Comparison of ENCODE assay signal across 10 mouse cellular contexts in the genomic region with DNA sequence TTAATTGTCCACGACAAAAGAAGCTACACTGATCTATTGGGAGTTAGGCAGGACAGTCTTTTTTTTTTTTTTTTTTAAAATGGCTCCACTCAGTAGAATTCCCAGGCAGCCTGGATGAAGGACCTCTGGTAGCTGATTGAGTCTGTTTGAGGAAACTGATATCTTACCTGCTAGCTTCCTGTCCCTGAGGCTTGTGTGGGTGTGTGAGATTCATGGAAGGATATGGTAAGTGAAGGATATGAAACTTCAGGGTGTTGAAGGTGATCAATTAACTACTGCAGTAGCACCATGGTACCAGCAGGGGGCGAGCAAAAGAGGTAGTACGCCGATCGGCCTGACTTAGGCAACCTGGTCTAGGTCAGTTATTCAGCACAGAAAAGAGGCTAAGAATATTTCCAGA. TPM values are rescaled to one million over a fixed set of nuclear protein-coding genes. Genes with fewer than 3 reads are reported as not detected.
A peak's percentile ranks its signal among the peaks of the same experiment; 100 is the strongest.
DNase-seq lines count a peak whose midpoint lies in the region; ATAC-seq and TF ChIP-seq lines count a peak whose summit lies in the region.
"Had no signal": no experiment of that assay in that cellular context is flagged by ENCODE, and none has a peak within 500 bp of the region (broad histone marks: within the 10 kb centered on the region; RNA-seq: fewer than 3 reads in every experiment).

No protein-coding gene starts in this region.

- no peak for ATAC-seq in neural tube, embryonic 11.5 days (ENCODE audit: insufficient read depth, low FRiP score, low TSS enrichment)

- no peak for TF ChIP-seq EP300 in ES-Bruce4 (IDR thresholded peaks at IDR 0.05; ENCODE audit: insufficient read depth, low read depth, low read length)

- H3K36me3 ChIP-seq in ES-Bruce4 (ENCODE audit: control insufficient read depth, insufficient read depth, low read length, poor library complexity, severe bottlenecking): no peaks in the 10 kb centered on the region
- H3K36me3 ChIP-seq in embryonic facial prominence, embryonic 10.5 days (replicated peaks): no peaks in the 10 kb centered on the region
- H3K36me3 ChIP-seq in neural tube, embryonic 11.5 days (ENCODE audit: control insufficient read depth, insufficient read depth, low read length): no peaks in the 10 kb centered on the region
- H3K36me3 ChIP-seq: heart, embryonic 15.5 days; neural tube, embryonic 13.5 days had no signal

- peak; percentile 87 for TF ChIP-seq CTCF in layer of hippocampus, adult 2 months (conservative IDR thresholded peaks at IDR 0.05)
- peak; percentile 86 for TF ChIP-seq CTCF in ES-Bruce4 (IDR thresholded peaks at IDR 0.05; ENCODE audit: low read depth, low read length)

- peak in 1 of 2 experiments; percentile 60 for DNase-seq in layer of hippocampus, adult 2 months (ENCODE audit: low spot score in 2 of 2)
- DNase-seq in layer of hippocampus, postnatal 36 days: no peak
- peak; percentile 48 for DNase-seq in adrenal gland, adult 2 months
- peak; percentile 75 for DNase-seq in embryonic facial prominence, embryonic 10.5 days (ENCODE audit: low spot score)
- peak; percentile 77 to 81 for DNase-seq in kidney, postnatal 4 days
- DNase-seq in neural tube, embryonic 11.5 days (ENCODE audit: low spot score): peak; percentile 57
- peak; percentile 60 for DNase-seq in yolk sac, embryonic 10.5 days (ENCODE audit: low spot score)

- no peaks in the 10 kb centered on the region for H3K27me3 ChIP-seq in ES-Bruce4 (ENCODE audit: control insufficient read depth, insufficient read depth, low read length, poor library complexity, severe bottlenecking)
- no peaks in the 10 kb centered on the region for H3K27me3 ChIP-seq in embryonic facial prominence, embryonic 10.5 days (replicated peaks; ENCODE audit: low read depth, poor library complexity, severe bottlenecking)
- no peaks in the 10 kb centered on the region for H3K27me3 ChIP-seq in neural tube, embryonic 11.5 days (ENCODE audit: control insufficient read depth, insufficient read depth, low read length)
- H3K27me3 ChIP-seq: heart, embryonic 15.5 days; neural tube, embryonic 13.5 days had no signal

- no peak overlapping the region for H3K27ac ChIP-seq in layer of hippocampus, adult 2 months
- H3K27ac ChIP-seq in ES-Bruce4 (ENCODE audit: insufficient read depth, low read length): no peak overlapping the region
- no peak overlapping the region for H3K27ac ChIP-seq in embryonic facial prominence, embryonic 10.5 days (replicated peaks)
- H3K27ac ChIP-seq in neural tube, embryonic 11.5 days (ENCODE audit: low read depth, low read length): no peak overlapping the region
- H3K27ac ChIP-seq: heart, embryonic 15.5 days; neural tube, embryonic 13.5 days had no signal

- H3K4me1 ChIP-seq in ES-Bruce4 (ENCODE audit: control insufficient read depth, insufficient read depth, low read length): no peaks in the 10 kb centered on the region
- no peaks in the 10 kb centered on the region for H3K4me1 ChIP-seq in embryonic facial prominence, embryonic 10.5 days
- no peaks in the 10 kb centered on the region for H3K4me1 ChIP-seq in neural tube, embryonic 11.5 days (ENCODE audit: control insufficient read depth, insufficient read depth, low read length)
- H3K4me1 ChIP-seq: heart, embryonic 15.5 days; neural tube, embryonic 13.5 days had no signal

- H3K4me2 ChIP-seq in neural tube, embryonic 11.5 days (ENCODE audit: low read depth): no peak overlapping the region
- H3K4me2 ChIP-seq: heart, embryonic 15.5 days; neural tube, embryonic 13.5 days had no signal

- H3K4me3 ChIP-seq in layer of hippocampus, adult 2 months: no peak overlapping the region
- H3K4me3 ChIP-seq in ES-Bruce4 (ENCODE audit: low read depth, low read length): no peak overlapping the region
- no peak overlapping the region for H3K4me3 ChIP-seq in embryonic facial prominence, embryonic 10.5 days
- H3K4me3 ChIP-seq in neural tube, embryonic 11.5 days (ENCODE audit: low read depth, low read length): no peak overlapping the region
- H3K4me3 ChIP-seq: heart, embryonic 15.5 days; neural tube, embryonic 13.5 days had no signal

- WGBS in embryonic facial prominence, embryonic 10.5 days: 11% methylated on average over 5 of the region's 5 CpGs
- 13% methylated on average over 5 of the region's 5 CpGs for WGBS in neural tube, embryonic 11.5 days

- no peaks in the 10 kb centered on the region for H3K9me3 ChIP-seq in ES-Bruce4 (replicated peaks; ENCODE audit: control insufficient read depth, insufficient read depth, low read length, poor library complexity, severe bottlenecking)
- H3K9me3 ChIP-seq in embryonic facial prominence, embryonic 10.5 days: no peaks in the 10 kb centered on the region
- no peaks in the 10 kb centered on the region for H3K9me3 ChIP-seq in neural tube, embryonic 11.5 days (ENCODE audit: control insufficient read depth, low read length)
- H3K9me3 ChIP-seq: heart, embryonic 15.5 days; neural tube, embryonic 13.5 days had no signal

- H3K9ac ChIP-seq in ES-Bruce4 (ENCODE audit: low read depth, poor library complexity, severe bottlenecking): no peak overlapping the region
- no peak overlapping the region for H3K9ac ChIP-seq in neural tube, embryonic 11.5 days (ENCODE audit: low read length)
- H3K9ac ChIP-seq: heart, embryonic 15.5 days; neural tube, embryonic 13.5 days had no signal

- TF ChIP-seq POLR2A in ES-Bruce4 (IDR thresholded peaks at IDR 0.05; ENCODE audit: insufficient read depth, low read length): no peak

RNA-seq across cellular contexts. Expression of a gene that starts 29.2 kb away (rescaled TPM):
- total RNA-seq in layer of hippocampus, adult 2 months (2021): 10 to 100 TPM; 17.1 to 17.2 TPM
- total RNA-seq in layer of hippocampus, postnatal 36 days (2021): 10 to 100 TPM; 17.4 to 19.2 TPM
- 48.6 and 51.6 TPM in 2 replicates for polyA plus RNA-seq in ES-Bruce4 (2011; ENCODE audit: insufficient read depth, insufficient read length, low read depth, missing spikeins)
- total RNA-seq in adrenal gland, adult 2 months (2021): 10 to 100 TPM; 36.0 to 44.0 TPM
- 13.1 and 16.9 TPM in 2 replicates for polyA plus RNA-seq in adrenal gland, adult 2 months (2012; rRNA removed)
- polyA plus RNA-seq in embryonic facial prominence, embryonic 10.5 days (2016; fragmentation: Nextera tagmentation; extraction: Ambion mirVana): 105 and 106 TPM in 2 replicates
- 65.7 and 66.5 TPM in 2 replicates for polyA plus RNA-seq in neural tube, embryonic 11.5 days (2014; fragmentation: Nextera tagmentation; extraction: Ambion mirVana)

Comparison
In these comparisons a context has a peak if more than half of its experiments do, and no peak if none do; other contexts are left out.
1. DNase-seq: peak in adrenal gland, adult 2 months (single experiment), embryonic facial prominence, embryonic 10.5 days (single experiment), kidney, postnatal 4 days (2 of 2), neural tube, embryonic 11.5 days (single experiment) and yolk sac, embryonic 10.5 days (single experiment); none in layer of hippocampus, postnatal 36 days (0 of 2).